Mouse (Mus musculus) brain, embryonic 14.5 days (tissue): ENCODE measurements at regions not wholly inside any gene's neighbourhood (a gene's known extent, or its start where the extent isn't known, plus 50 kb on each side); places are given as distances from the start of the nearest gene placed in this dataset.

Experiments
- DNase-seq: peaks from one replicate; pipeline ENCODE4 v3.0.0-alpha.2; 2011; ENCODE audit warnings: low read depth
- CTCF ChIP-seq: fragments of 200-500 bp; IDR thresholded peaks from 2 replicates; pipeline ENCODE4 v1.5.1; 2012; ENCODE audit warnings: inconsistent platforms, mild to moderate bottlenecking, moderate library complexity, borderline replicate concordance; ENCODE audit not compliant: insufficient read depth, insufficient read length; ENCODE audit errors: extremely low read depth
- POLR2A ChIP-seq: fragments of 200-500 bp; IDR thresholded peaks from 2 replicates; pipeline ENCODE4 v1.6.1; 2012; ENCODE audit warnings: mild to moderate bottlenecking, inconsistent platforms, borderline replicate concordance; ENCODE audit not compliant: poor library complexity, insufficient read depth, insufficient read length, severe bottlenecking; ENCODE audit errors: extremely low read depth

GRCm38 (mm10) chr14:110276192-110276591, 478.8 kb downstream of the Slitrk6 start:
- no peak for TF ChIP-seq CTCF
- no peak for TF ChIP-seq POLR2A
- no peak for DNase-seq

DNA sequence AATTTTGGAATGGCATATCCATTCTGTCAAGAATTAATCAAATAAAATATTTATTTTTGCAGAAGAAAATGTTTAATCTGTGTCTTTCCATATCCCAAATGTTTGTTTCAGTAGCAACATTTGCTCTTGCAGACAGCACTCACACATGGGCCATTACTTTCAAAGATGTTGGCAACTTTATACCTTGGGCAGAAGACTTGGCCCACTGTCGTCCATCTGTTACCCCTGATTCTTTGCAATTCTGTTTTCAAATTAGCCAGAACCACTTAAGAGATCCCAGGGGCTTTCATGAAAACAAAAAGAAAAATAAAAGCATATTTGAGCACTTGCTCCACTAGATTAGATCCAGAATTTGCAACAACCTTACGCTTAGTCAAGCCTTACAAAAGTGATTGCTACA, 483.7 kb downstream of the Slitrk6 start:
- DNase-seq: peak; percentile 74
- no peak for TF ChIP-seq POLR2A
- TF ChIP-seq CTCF: no peak

DNA sequence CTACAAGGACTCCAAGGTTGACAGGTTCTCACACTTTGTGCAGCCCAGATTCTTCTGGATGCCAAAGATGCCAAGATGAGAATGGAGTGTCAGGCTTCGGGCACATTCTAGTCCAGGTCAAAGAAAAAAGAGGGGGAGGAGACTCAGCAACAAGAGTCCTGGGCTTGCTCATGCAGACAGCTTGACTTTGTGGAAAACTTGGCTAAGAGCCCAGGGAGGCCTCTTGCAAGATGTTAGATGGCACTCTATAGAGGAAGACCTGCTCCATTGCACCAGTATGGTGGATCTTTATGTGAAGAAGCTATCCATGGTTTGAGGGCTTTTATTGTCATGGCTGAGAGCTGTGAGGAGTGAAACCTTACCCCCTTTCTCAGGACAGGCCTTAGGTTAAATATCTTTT, 510.5 kb downstream of the Slitrk6 start:
- DNase-seq: peak; percentile 20
- TF ChIP-seq POLR2A: no peak
- TF ChIP-seq CTCF: no peak

GRCm38 (mm10) chr14:110243549-110243948, 511.4 kb downstream of the Slitrk6 start:
- TF ChIP-seq POLR2A: no peak
- no peak for TF ChIP-seq CTCF
- DNase-seq: no peak

DNA sequence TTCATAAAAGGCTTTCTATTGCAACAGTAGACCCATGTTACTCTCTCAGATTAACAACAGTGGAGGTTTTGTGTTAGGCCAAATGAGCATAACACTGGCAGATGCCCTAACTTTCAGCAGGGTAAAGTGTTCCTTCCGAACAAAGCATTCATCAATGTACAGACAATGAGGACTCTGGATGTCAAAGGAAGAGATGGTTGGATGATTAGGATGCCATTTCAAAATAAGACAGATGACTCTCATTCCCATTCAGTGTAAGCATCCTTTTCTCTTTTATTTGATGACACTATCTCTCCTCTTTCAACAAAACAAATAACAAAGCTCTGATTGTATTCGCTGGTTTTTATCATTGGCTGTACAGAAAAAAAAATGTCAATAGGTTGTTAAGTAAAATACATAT, 516.1 kb downstream of the Slitrk6 start:
- no peak for DNase-seq
- no peak for TF ChIP-seq CTCF
- no peak for TF ChIP-seq POLR2A

GRCm38 (mm10) chr14:110224678-110225446, 530.1 kb downstream of the Slitrk6 start:
- peak; percentile 15 for DNase-seq
- TF ChIP-seq POLR2A (no peak), CTCF (no peak)

DNA sequence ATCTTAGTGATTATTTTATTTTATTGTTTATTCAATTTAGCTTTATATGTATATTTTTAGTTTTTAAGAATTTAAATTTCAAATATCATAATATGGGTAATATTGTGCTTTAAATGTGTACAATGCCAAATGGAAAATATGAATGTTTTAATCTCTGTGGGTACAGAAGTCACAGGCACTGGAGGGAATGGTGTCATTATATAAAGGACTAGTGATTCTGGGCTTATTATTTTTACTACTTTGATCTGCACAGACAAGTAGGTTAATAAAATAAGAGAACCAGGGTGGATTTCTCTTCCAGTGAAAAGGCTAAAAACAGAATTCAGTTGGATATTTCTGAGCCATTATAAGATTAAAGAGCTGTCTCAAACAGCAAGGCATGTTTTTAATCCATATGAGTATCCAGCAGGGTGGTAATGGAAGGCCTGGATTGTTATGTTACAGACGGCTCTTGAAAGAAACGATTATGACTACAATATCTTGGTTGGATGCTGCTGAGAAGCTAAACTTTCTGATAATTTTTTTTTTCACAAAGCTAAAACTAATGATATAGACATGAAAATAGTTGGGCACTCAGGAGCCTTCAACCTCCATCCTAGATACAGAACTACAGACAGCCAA, 563.9 kb downstream of the Slitrk6 start:
- peak; percentile 63 for DNase-seq
- TF ChIP-seq POLR2A (no peak), CTCF (no peak)

DNA sequence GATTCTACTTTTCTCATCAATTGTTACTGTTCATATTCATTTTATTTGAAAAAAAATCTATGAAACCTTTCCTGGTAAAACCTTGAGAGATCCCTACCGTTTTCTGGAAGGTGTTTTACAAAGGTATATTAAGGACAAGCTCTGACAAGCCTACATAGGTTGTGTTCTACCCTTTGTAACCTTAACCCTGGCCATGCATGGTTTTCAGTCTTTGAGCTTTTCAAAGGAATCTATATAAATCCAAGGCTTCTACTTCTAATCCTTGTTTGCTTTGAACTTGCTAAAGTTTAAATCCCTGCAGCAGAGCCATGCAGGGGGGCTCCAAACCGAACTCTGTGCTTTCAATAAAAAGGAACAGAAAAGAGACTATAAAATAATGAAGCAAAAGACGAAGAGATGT, 564.5 kb downstream of the Slitrk6 start:
- TF ChIP-seq CTCF: no peak
- no peak for TF ChIP-seq POLR2A
- peak; percentile 62 for DNase-seq

DNA sequence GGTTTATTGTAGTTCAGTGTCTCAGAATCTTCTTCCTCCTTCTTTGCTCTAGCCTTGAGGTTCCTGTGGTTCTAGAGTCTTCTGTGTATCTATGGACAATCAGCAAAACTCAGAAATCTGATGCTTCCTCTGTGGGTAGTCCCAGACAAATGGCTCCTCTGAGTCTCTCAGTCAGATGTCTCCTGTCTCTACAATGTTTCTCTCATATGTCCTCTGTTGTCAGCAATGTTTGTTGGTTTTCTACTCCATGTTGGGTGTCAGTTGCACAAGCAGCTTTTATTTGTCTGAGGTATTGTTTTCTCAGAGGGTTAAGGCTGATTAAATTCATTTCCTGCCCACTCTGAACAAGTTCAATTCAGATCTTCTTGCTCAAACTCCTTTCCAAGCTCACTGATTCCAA, 575.8 kb downstream of the Slitrk6 start:
- TF ChIP-seq CTCF (no peak), POLR2A (no peak)
- DNase-seq: no peak

GRCm38 (mm10) chr14:110171162-110172117, 583.5 kb downstream of the Slitrk6 start:
- TF ChIP-seq CTCF (no peak), POLR2A (no peak)
- no peak for DNase-seq

DNA sequence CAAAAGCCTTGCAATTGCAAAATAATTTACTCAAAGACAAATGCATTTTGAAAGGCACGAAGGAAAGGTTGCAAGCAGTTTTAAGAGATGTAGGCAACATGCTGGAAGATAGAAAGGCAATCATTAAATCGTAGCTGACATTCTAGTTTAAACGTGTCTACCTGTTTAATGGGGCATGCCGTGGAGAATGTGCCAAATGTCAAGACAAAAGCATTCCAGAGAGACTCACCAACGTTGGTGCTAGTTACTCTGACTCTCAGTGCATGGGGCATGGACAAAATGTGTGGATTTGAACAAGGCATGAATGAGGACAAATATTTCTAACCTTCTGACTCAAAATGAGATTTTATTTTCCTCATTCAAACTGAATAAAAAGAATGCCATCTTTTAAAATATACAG, 586.3 kb downstream of the Slitrk6 start:
- no peak for DNase-seq
- no peak for TF ChIP-seq POLR2A
- TF ChIP-seq CTCF: no peak

- no peak for DNase-seq
- TF ChIP-seq POLR2A: no peak
- no peak for TF ChIP-seq CTCF
Observed at GRCm38 (mm10) chr14:110128265-110128664, 626.7 kb downstream of the Slitrk6 start.
